Mouse (Mus musculus): ENCODE data around the gene Tmie.

DNA sequence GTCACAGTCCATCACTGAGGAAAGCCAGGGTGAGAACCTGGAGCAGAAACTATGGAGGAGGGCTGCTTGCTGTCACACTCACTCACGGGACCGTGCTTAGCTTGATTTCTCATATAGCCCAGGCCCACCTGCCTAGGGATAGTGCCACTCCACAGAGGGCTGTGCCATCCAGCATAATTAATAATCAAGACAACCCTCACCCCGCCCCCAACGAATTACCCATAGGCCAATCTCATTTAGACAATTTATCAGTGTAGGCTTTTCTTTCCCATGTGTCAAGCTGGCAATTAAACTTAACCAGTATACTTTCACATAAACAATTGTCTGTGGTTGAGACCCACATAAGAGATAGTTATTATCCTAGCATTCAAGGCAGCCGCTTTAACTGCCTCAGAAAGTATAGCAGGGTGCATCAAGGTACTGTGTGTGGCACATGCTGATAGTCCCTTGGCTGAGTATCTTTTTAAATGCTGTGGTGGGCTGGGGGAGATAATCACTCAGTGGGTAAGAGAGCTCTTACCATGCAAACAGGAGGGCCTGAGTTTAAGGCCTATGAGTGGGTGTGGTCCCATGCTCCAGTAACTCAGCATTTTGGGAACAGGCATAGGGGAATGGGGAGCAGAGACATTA is 20.8 kb downstream of the Tmie start:
- no peak for TF ChIP-seq CTCF (IDR thresholded peaks at IDR 0.05; ENCODE audit: low read depth, low read length)
- TF ChIP-seq GATA1 (IDR thresholded peaks at IDR 0.05; ENCODE audit: borderline replicate concordance, low read length), result no peak
- no peak for TF ChIP-seq POLR2AphosphoS5 (IDR thresholded peaks at IDR 0.05; ENCODE audit: insufficient replicate concordance, low read depth, low read length)

All from G1E (cell line).